Mouse (Mus musculus) kidney, embryonic 14.5 days (tissue): ENCODE results near the gene Trim28. TPM values are rescaled to one million over a fixed set of nuclear protein-coding genes. Genes with fewer than 3 reads are reported as not detected.

Experiments
- ATAC-seq: fragments of 200-750 bp; cut with Nextera tagmentation; 2 replicates; pipeline ENCODE4 v1.8.0; 2017; ENCODE audit warnings: moderate number of reproducible peaks, mild to moderate bottlenecking, moderate TSS enrichment, moderate library complexity; ENCODE audit not compliant: low FRiP score, low TSS enrichment
- H3K27ac ChIP-seq: fragments of 300-500 bp; sonication (generic); 2 replicates; pipeline ENCODE4 v1.5.1; 2014; ENCODE audit warnings: low read depth, mild to moderate bottlenecking, low read length, moderate library complexity, mixed read lengths
- H3K27me3 ChIP-seq: fragments of 300-500 bp; sonication (generic); 2 replicates; pipeline ENCODE4 v1.6.1; 2014; ENCODE audit warnings: mild to moderate bottlenecking, low read length; ENCODE audit not compliant: control insufficient read depth, insufficient read depth
- H3K36me3 ChIP-seq: fragments of 300-500 bp; sonication (generic); 2 replicates; pipeline ENCODE4 v1.6.1; 2014; ENCODE audit warnings: low read length, mixed read lengths; ENCODE audit not compliant: control insufficient read depth, insufficient read depth
- H3K4me1 ChIP-seq: fragments of 300-500 bp; sonication (generic); 2 replicates; pipeline ENCODE4 v1.6.1; 2014; ENCODE audit warnings: low read length, mixed read lengths; ENCODE audit not compliant: control insufficient read depth, insufficient read depth
- H3K4me2 ChIP-seq: fragments of 300-500 bp; sonication (generic); replicated peaks from 2 replicates; pipeline ENCODE4 v1.6.1; 2014; ENCODE audit warnings: low read depth, mild to moderate bottlenecking, low read length
- H3K4me3 ChIP-seq: fragments of 300-500 bp; sonication (generic); 2 replicates; pipeline ENCODE4 v1.5.1; 2014; ENCODE audit warnings: mild to moderate bottlenecking, low read length
- H3K9ac ChIP-seq: fragments of 300-500 bp; sonication (generic); 2 replicates; pipeline ENCODE4 v1.6.1; 2014; ENCODE audit warnings: low read depth, mild to moderate bottlenecking, low read length, moderate library complexity
- H3K9me3 ChIP-seq: fragments of 300-500 bp; sonication (generic); 2 replicates; pipeline ENCODE4 v1.6.1; 2016; ENCODE audit warnings: low read length; ENCODE audit not compliant: control insufficient read depth
- WGBS: fragments of 180-500 bp; shearing (Covaris S2); extraction: QIAGEN DNeasy Blood & Tissue Kit; methylation state at CpG from one replicate; pipeline ENCODE4 v1.1.7; 2014; 5-methylcytosine and 5-hydroxymethylcytosine counted together
- polyA plus RNA-seq: library from polyadenylated mRNA; unstranded; fragments of >200 nt; fragmentation: Nextera tagmentation; extraction: Ambion mirVana; gene quantifications from 2 replicates; pipeline ENCODE4 v1.2.1, GENCODE M21; 2014

Trim28 gene
- polyA plus RNA-seq, 1 experiment from 2014 or later: 514 TPM

GRCm38 (mm10) chr7:13007341-13008092 lies 8.6 kb downstream of the Trim28 start:
- Histone ChIP-seq H3K9ac (peak overlapping the region; percentile 44; the same call in 1 of the 2 replicates), H3K27ac (no peak overlapping the region), H3K9me3 (no peaks in the 10 kb centered on the region), H3K4me1 (peaks cover 3% of the 10 kb centered on the region; the same call in 1 of the 2 replicates), H3K4me2 (peak overlapping the region; percentile 40), H3K4me3 (peak overlapping the region; percentile 27), H3K36me3 (peaks cover 19% of the 10 kb centered on the region; the same call in 1 of the 2 replicates), H3K27me3 (no peaks in the 10 kb centered on the region)
- 38% methylated on average over 57 of the region's 57 CpGs for WGBS
- ATAC-seq: no peak

GRCm38 (mm10) chr7:13009143-13010004 lies 10.5 kb downstream of the Trim28 start:
- WGBS: under 1% methylated on average over 42 of the region's 42 CpGs
- no peaks in the 10 kb centered on the region for H3K27me3 ChIP-seq
- peak; percentile 93 for ATAC-seq
- no peaks in the 10 kb centered on the region for H3K9me3 ChIP-seq
- peaks cover 19% of the 10 kb centered on the region; the same call in 1 of the 2 replicates for H3K36me3 ChIP-seq
- peak overlapping the region; percentile 62 for H3K4me2 ChIP-seq
- H3K27ac ChIP-seq: peak overlapping the region; percentile 97
- H3K4me1 ChIP-seq: peaks cover 3% of the 10 kb centered on the region; the same call in 1 of the 2 replicates
- peak overlapping the region; percentile 70 for H3K4me3 ChIP-seq
- peak overlapping the region; percentile 76 for H3K9ac ChIP-seq

- Histone ChIP-seq H3K4me2 (peak within 1 kb of the TSS; percentile 62), H3K4me3 (peak within 1 kb of the TSS; percentile 70), H3K27me3 (no peaks in the 10 kb centered on the region), H3K27ac (peak within 1 kb of the TSS; percentile 97), H3K4me1 (peaks cover 3% of the 10 kb centered on the region; the same call in 1 of the 2 replicates), H3K36me3 (peaks cover 19% of the 10 kb centered on the region; the same call in 1 of the 2 replicates), H3K9me3 (no peaks in the 10 kb centered on the region), H3K9ac (peak within 1 kb of the TSS; percentile 76)
- ATAC-seq: peak; percentile 1; the same call in 1 of the 2 replicates
- WGBS: 14% methylated on average over 26 of the region's 26 CpGs
Observed at GRCm38 (mm10) chr7:13010005-13010908, 11.3 kb downstream of the Trim28 start, which contains the start of gene Zbtb45. Gene Zbtb45 (minus strand): TSS chr7:13010034.

- H3K27me3 ChIP-seq: no peaks in the 10 kb centered on the region
- no peak for ATAC-seq
- H3K4me1 ChIP-seq: no peaks in the 10 kb centered on the region; the same call in 1 of the 2 replicates
- no peak overlapping the region for H3K27ac ChIP-seq
- H3K36me3 ChIP-seq: no peaks in the 10 kb centered on the region
- 60% methylated on average over 4 of the region's 4 CpGs for WGBS
- no peak overlapping the region for H3K9ac ChIP-seq
- H3K9me3 ChIP-seq: no peaks in the 10 kb centered on the region
- H3K4me2 ChIP-seq: no peak overlapping the region
- no peak overlapping the region for H3K4me3 ChIP-seq
Observed at GRCm38 (mm10) chr7:13013671-13014070, 14.8 kb downstream of the Trim28 start.

- H3K27ac ChIP-seq: no peak overlapping the region
- H3K27me3 ChIP-seq: no peaks in the 10 kb centered on the region
- no peaks in the 10 kb centered on the region for H3K4me1 ChIP-seq
- H3K36me3 ChIP-seq: no peaks in the 10 kb centered on the region
- no peak overlapping the region for H3K9ac ChIP-seq
- no peak overlapping the region for H3K4me2 ChIP-seq
- 41% methylated on average over 6 of the region's 6 CpGs for WGBS
- no peaks in the 10 kb centered on the region for H3K9me3 ChIP-seq
- no peak for ATAC-seq
- no peak overlapping the region for H3K4me3 ChIP-seq
Observed at GRCm38 (mm10) chr7:13014275-13014839, 15.4 kb downstream of the Trim28 start.

- no peak overlapping the region for H3K27ac ChIP-seq
- no peaks in the 10 kb centered on the region for H3K36me3 ChIP-seq
- ATAC-seq: no peak
- H3K4me3 ChIP-seq: no peak overlapping the region
- H3K9me3 ChIP-seq: no peaks in the 10 kb centered on the region
- no peak overlapping the region for H3K9ac ChIP-seq
- no peaks in the 10 kb centered on the region for H3K27me3 ChIP-seq
- no peaks in the 10 kb centered on the region for H3K4me1 ChIP-seq
- 79% methylated on average over 1 of the region's 1 CpGs for WGBS
- H3K4me2 ChIP-seq: no peak overlapping the region
Observed at GRCm38 (mm10) chr7:13015217-13015616, 16.3 kb downstream of the Trim28 start.

- Histone ChIP-seq H3K4me1 (peaks cover 24% of the 10 kb centered on the region), H3K36me3 (peaks cover 29% of the 10 kb centered on the region), H3K27me3 (no peaks in the 10 kb centered on the region), H3K27ac (peak overlapping the region; percentile 100), H3K4me3 (peak overlapping the region; percentile 96), H3K9ac (peak overlapping the region; percentile 99), H3K9me3 (no peaks in the 10 kb centered on the region), H3K4me2 (peak overlapping the region; percentile 98)
- 2% methylated on average over 31 of the region's 31 CpGs for WGBS
- ATAC-seq: peak; percentile 87
Observed at GRCm38 (mm10) chr7:13022773-13023535, 24.0 kb downstream of the Trim28 start.
